Mouse (Mus musculus) MEL (cell line): Measurements from ENCODE around the gene Ankfy1. TPM values are rescaled to one million over a fixed set of nuclear protein-coding genes. Genes with fewer than 3 reads are reported as not detected.

Experiments
- DNase-seq: peaks from one replicate; pipeline ENCODE4 v3.0.0; 2011; ENCODE audit warnings: low read depth, low spot score
- H3K27ac ChIP-seq: 2 replicates; pipeline ENCODE4 v1.5.1; 2012; ENCODE audit warnings: low read depth, mild to moderate bottlenecking, control low read depth, low read length, moderate library complexity; ENCODE audit not compliant: control insufficient read depth
- H3K27me3 ChIP-seq, 2 experiments: fragments of 150-350 bp in 1 of 2; sonication (generic) in 1 of 2; 2 replicates each; pipeline ENCODE4 v1.6.1; 2012; ENCODE audit warnings: low read length in 2 of 2, mild to moderate bottlenecking in 2 of 2, improper control_type of control experiment in 1 of 2, moderate library complexity in 1 of 2; ENCODE audit not compliant: insufficient read depth in 2 of 2, control insufficient read depth in 1 of 2
- H3K36me3 ChIP-seq, 2 experiments: 2 replicates each; pipeline ENCODE4 v1.6.1; 2012 to 2014; ENCODE audit warnings: low read length in 2 of 2, improper control_type of control experiment in 1 of 2, inconsistent platforms in 1 of 2, mild to moderate bottlenecking in 1 of 2; ENCODE audit not compliant: insufficient read depth in 2 of 2, control insufficient read depth in 1 of 2
- H3K4me1 ChIP-seq, 2 experiments: fragments of 150-350 bp in 1 of 2; sonication (generic) in 1 of 2; 2 replicates each; pipeline ENCODE4 v1.6.1; 2012; ENCODE audit warnings: low read length in 2 of 2, improper control_type of control experiment in 1 of 2, mild to moderate bottlenecking in 1 of 2; ENCODE audit not compliant: insufficient read depth in 2 of 2, control insufficient read depth in 1 of 2
- H3K4me3 ChIP-seq, 2 experiments: fragments of 150-350 bp in 1 of 2; sonication (generic) in 1 of 2; 2 replicates each; pipeline ENCODE4 v1.5.1; 2012; ENCODE audit warnings: low read depth in 2 of 2, low read length in 2 of 2, mild to moderate bottlenecking in 2 of 2, moderate library complexity in 2 of 2, control low read depth in 1 of 2, improper control_type of control experiment in 1 of 2; ENCODE audit not compliant: control insufficient read depth in 1 of 2, insufficient read depth in 1 of 2
- H3K79me2 ChIP-seq: 2 replicates; pipeline ENCODE4 v1.6.1; 2012; ENCODE audit warnings: mild to moderate bottlenecking, low read length, moderate library complexity; ENCODE audit not compliant: control insufficient read depth, poor library complexity, insufficient read depth
- H3K9ac ChIP-seq: 2 replicates; pipeline ENCODE4 v1.6.1; 2012; ENCODE audit warnings: low read depth, mild to moderate bottlenecking, control low read depth, low read length, moderate library complexity; ENCODE audit not compliant: control insufficient read depth, poor library complexity, severe bottlenecking
- H3K9me3 ChIP-seq: fragments of 150-350 bp; sonication (generic); replicated peaks from 2 replicates; pipeline ENCODE4 v1.6.1; 2012; ENCODE audit warnings: mild to moderate bottlenecking, low read length, improper control_type of control experiment, moderate library complexity; ENCODE audit not compliant: insufficient read depth
- BHLHE40 ChIP-seq: IDR thresholded peaks from 2 replicates; pipeline ENCODE4 v1.6.1; 2012; ENCODE audit warnings: low read depth, mild to moderate bottlenecking, inconsistent platforms, low read length, improper control_type of control experiment, borderline replicate concordance
- CHD2 ChIP-seq: IDR thresholded peaks from 2 replicates; pipeline ENCODE4 v1.6.1; 2011; ENCODE audit warnings: low read length, improper control_type of control experiment
- CTCF ChIP-seq, 3 experiments: IDR thresholded peaks in 2 of 3; conservative IDR thresholded peaks in 1 of 3; 2 replicates each; pipeline ENCODE4 v1.5.1; 2011 to 2012; ENCODE audit warnings: low read length in 3 of 3, low read depth in 2 of 3, mild to moderate bottlenecking in 2 of 3, improper control_type of control experiment in 1 of 3, inconsistent platforms in 1 of 3, mixed read lengths in 1 of 3, moderate library complexity in 1 of 3; ENCODE audit not compliant: control insufficient read depth in 1 of 3, insufficient read depth in 1 of 3, poor library complexity in 1 of 3, severe bottlenecking in 1 of 3
- E2F4 ChIP-seq: IDR thresholded peaks from 2 replicates; pipeline ENCODE4 v1.6.1; 2011; ENCODE audit warnings: low read depth, low read length, improper control_type of control experiment, borderline replicate concordance
- ELF1 ChIP-seq: IDR thresholded peaks from 2 replicates; pipeline ENCODE4 v1.6.1; 2014; ENCODE audit warnings: low read depth, mild to moderate bottlenecking, inconsistent platforms, low read length, improper control_type of control experiment, moderate library complexity
- EP300 ChIP-seq, 2 experiments: IDR thresholded peaks; 2 replicates each; pipeline ENCODE4 v1.6.1; 2011; ENCODE audit warnings: improper control_type of control experiment in 2 of 2, low read length in 2 of 2, low read depth in 1 of 2, mild to moderate bottlenecking in 1 of 2
- ETS1 ChIP-seq: IDR thresholded peaks from 2 replicates; pipeline ENCODE4 v1.6.1; 2012; ENCODE audit warnings: low read depth, mild to moderate bottlenecking, inconsistent platforms, low read length, improper control_type of control experiment, moderate library complexity
- GABPA ChIP-seq: IDR thresholded peaks from 2 replicates; pipeline ENCODE4 v1.6.1; 2012; ENCODE audit warnings: low read depth, mild to moderate bottlenecking, inconsistent platforms, low read length, improper control_type of control experiment, moderate library complexity
- GATA1 ChIP-seq: IDR thresholded peaks from 2 replicates; pipeline ENCODE4 v1.6.1; 2011; ENCODE audit warnings: low read depth, low read length, improper control_type of control experiment
- HCFC1 ChIP-seq: IDR thresholded peaks from 2 replicates; pipeline ENCODE4 v1.6.1; 2012; ENCODE audit warnings: low read depth, mild to moderate bottlenecking, inconsistent platforms, low read length, improper control_type of control experiment, moderate library complexity
- MAFK ChIP-seq: IDR thresholded peaks from 2 replicates; pipeline ENCODE4 v1.6.1; 2011; ENCODE audit warnings: low read depth, mild to moderate bottlenecking, low read length, improper control_type of control experiment, borderline replicate concordance
- MAX ChIP-seq: IDR thresholded peaks from 2 replicates; pipeline ENCODE4 v1.6.1; 2011; ENCODE audit warnings: low read length, improper control_type of control experiment
- MAZ ChIP-seq: IDR thresholded peaks from 2 replicates; pipeline ENCODE4 v1.6.1; 2012; ENCODE audit warnings: low read depth, mild to moderate bottlenecking, inconsistent platforms, low read length, improper control_type of control experiment
- MEF2A ChIP-seq: IDR thresholded peaks from 2 replicates; pipeline ENCODE4 v1.6.1; 2014; ENCODE audit warnings: low read depth, mild to moderate bottlenecking, inconsistent platforms, low read length, improper control_type of control experiment; ENCODE audit not compliant: poor library complexity, insufficient replicate concordance, severe bottlenecking; ENCODE audit errors: extremely low read depth
- MXI1 ChIP-seq: IDR thresholded peaks from 2 replicates; pipeline ENCODE4 v1.6.1; 2011; ENCODE audit warnings: mild to moderate bottlenecking, low read depth, low read length, improper control_type of control experiment
- NRF1 ChIP-seq: IDR thresholded peaks from 2 replicates; pipeline ENCODE4 v1.6.1; 2014; ENCODE audit warnings: low read depth, mild to moderate bottlenecking, inconsistent platforms, low read length, improper control_type of control experiment, moderate library complexity; ENCODE audit not compliant: poor library complexity, insufficient read depth, severe bottlenecking
- POLR2AphosphoS5 ChIP-seq: IDR thresholded peaks from 2 replicates; pipeline ENCODE4 v1.6.1; 2012; ENCODE audit warnings: low read depth, borderline replicate concordance, mild to moderate bottlenecking, inconsistent platforms, low read length, moderate library complexity, mixed read lengths
- RAD21 ChIP-seq: IDR thresholded peaks from 2 replicates; pipeline ENCODE4 v1.6.1; 2011; ENCODE audit warnings: mild to moderate bottlenecking, low read depth, low read length, improper control_type of control experiment
- SIN3A ChIP-seq: IDR thresholded peaks from 2 replicates; pipeline ENCODE4 v1.6.1; 2012; ENCODE audit warnings: low read length, improper control_type of control experiment, inconsistent platforms
- SMC3 ChIP-seq: IDR thresholded peaks from 2 replicates; pipeline ENCODE4 v1.6.1; 2011; ENCODE audit warnings: low read depth, low read length, improper control_type of control experiment
- TAL1 ChIP-seq: IDR thresholded peaks from 2 replicates; pipeline ENCODE4 v1.6.1; 2012; ENCODE audit warnings: mild to moderate bottlenecking, inconsistent platforms, low read length, moderate library complexity, mixed read lengths
- TBP ChIP-seq: IDR thresholded peaks from 2 replicates; pipeline ENCODE4 v1.8.0; 2011; ENCODE audit warnings: low read depth, low read length, improper control_type of control experiment
- UBTF ChIP-seq: IDR thresholded peaks from 2 replicates; pipeline ENCODE4 v1.6.1; 2012; ENCODE audit warnings: low read depth, mild to moderate bottlenecking, inconsistent platforms, low read length, improper control_type of control experiment, moderate library complexity, borderline replicate concordance; ENCODE audit not compliant: insufficient read depth
- USF2 ChIP-seq, 2 experiments: IDR thresholded peaks; 2 replicates each; pipeline ENCODE4 v1.6.1; 2011 to 2012; ENCODE audit warnings: improper control_type of control experiment in 2 of 2, low read length in 2 of 2, borderline replicate concordance in 1 of 2, inconsistent platforms in 1 of 2, low read depth in 1 of 2, mild to moderate bottlenecking in 1 of 2; ENCODE audit not compliant: insufficient read depth in 1 of 2
- ZC3H11A ChIP-seq: IDR thresholded peaks from 2 replicates; pipeline ENCODE4 v1.6.1; 2012; ENCODE audit warnings: low read depth, mild to moderate bottlenecking, inconsistent platforms, low read length, improper control_type of control experiment
- ZKSCAN1 ChIP-seq: IDR thresholded peaks from 2 replicates; pipeline ENCODE4 v1.6.1; 2012; ENCODE audit warnings: low read depth, mild to moderate bottlenecking, inconsistent platforms, low read length, improper control_type of control experiment, moderate library complexity
- ZMIZ1 ChIP-seq: IDR thresholded peaks from 2 replicates; pipeline ENCODE4 v1.6.1; 2012; ENCODE audit warnings: low read depth, mild to moderate bottlenecking, inconsistent platforms, low read length, improper control_type of control experiment, moderate library complexity
- ZNF384 ChIP-seq: IDR thresholded peaks from 2 replicates; pipeline ENCODE4 v1.6.1; 2012; ENCODE audit warnings: low read depth, mild to moderate bottlenecking, inconsistent platforms, low read length, improper control_type of control experiment
- polyA plus RNA-seq, 2 experiments: library from polyadenylated mRNA; stranded (reverse) in 1 of 2; unstranded in 1 of 2; fragments of >175 nt in 1 of 2; fragments of >200 nt in 1 of 2; gene quantifications; 2 replicates each; pipeline versions ENCODE4 v1.2.1 to v1.2.4; 2012; ENCODE audit warnings: low replicate concordance in 2 of 2, low read depth in 1 of 2; ENCODE audit not compliant: insufficient read length in 2 of 2, insufficient read depth in 1 of 2, missing spikeins in 1 of 2
- total RNA-seq: library from RNA; depleted of rRNA; stranded (reverse); fragments of 300-350 nt; gene quantifications from 2 replicates; pipeline ENCODE4 v1.2.3, GENCODE M21; 2012

Gene Ankfy1
- total and polyA plus RNA-seq, 3 experiments: 60.6 to 153 (median 148) TPM

DNA sequence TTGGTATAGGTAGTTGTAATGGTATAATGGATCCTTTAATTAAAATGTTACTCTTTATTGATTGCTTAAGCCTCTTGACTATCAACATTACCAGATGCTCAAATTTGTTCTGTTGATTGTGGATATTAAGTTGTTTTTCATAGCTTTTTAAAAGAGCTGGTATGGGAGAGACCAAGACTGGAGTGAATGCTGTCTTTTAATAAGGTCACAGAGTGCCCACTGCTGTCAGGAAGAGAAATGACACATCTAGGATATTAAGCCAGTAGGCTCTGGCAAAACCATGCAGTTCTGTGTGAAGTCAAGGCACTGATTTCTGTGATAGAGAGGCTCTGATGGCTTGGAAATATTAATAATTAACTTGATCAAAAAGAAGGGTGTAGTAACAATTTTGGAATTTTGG, 34.1 kb downstream of the Ankfy1 start:
- Histone ChIP-seq H3K4me1 (no peaks in the 10 kb centered on the region), H3K79me2 (no peaks in the 10 kb centered on the region), H3K27me3 (no peaks in the 10 kb centered on the region), H3K4me3 (no peak overlapping the region), H3K36me3 (peaks cover 3 to 30% of the 10 kb centered on the region in 2 experiments), H3K9ac (no peak overlapping the region), H3K9me3 (no peaks in the 10 kb centered on the region), H3K27ac (no peak overlapping the region)
- DNase-seq: no peak
- no peak for TF ChIP-seq NRF1
- TF ChIP-seq SMC3: peak; percentile 79
- TF ChIP-seq RAD21: peak; percentile 68
- TF ChIP-seq ZC3H11A: peak; percentile 69
- no peak for TF ChIP-seq ZKSCAN1
- peak; percentile 3 to 67 (median 25); a peak in 3 of 6 replicates for TF ChIP-seq CTCF (IDR thresholded peaks at IDR 0.05 in 2 of 3, conservative IDR thresholded peaks at IDR 0.05 in 1 of 3; ENCODE audit: control insufficient read depth in 1 of 3, insufficient read depth in 1 of 3, low read depth in 2 of 3, low read length in 3 of 3, poor library complexity in 1 of 3, severe bottlenecking in 1 of 3)
- no peak for TF ChIP-seq TBP
- no peak for TF ChIP-seq MAFK

DNA sequence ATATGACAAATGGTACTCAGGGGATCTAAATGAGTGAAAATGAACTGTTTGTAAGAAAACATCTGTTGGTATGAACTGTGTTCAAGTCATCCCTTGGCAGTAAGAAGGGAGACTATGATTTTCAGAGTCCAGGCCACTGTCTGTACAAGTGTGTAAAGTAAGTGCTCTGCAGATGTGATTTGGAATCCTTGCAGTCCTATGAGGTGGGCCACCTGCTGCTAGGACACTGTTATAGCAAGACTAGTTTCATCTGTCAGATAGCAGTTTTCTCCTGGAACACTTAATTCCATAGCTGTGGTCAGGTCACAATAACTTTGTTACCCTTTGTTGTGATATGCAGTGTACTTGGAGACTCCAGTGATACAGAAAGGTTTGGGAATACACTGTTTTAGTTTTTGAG, 36.2 kb downstream of the Ankfy1 start:
- H3K4me3 ChIP-seq: no peak overlapping the region
- peaks cover 3 to 40% of the 10 kb centered on the region in 2 experiments for H3K36me3 ChIP-seq

DNA sequence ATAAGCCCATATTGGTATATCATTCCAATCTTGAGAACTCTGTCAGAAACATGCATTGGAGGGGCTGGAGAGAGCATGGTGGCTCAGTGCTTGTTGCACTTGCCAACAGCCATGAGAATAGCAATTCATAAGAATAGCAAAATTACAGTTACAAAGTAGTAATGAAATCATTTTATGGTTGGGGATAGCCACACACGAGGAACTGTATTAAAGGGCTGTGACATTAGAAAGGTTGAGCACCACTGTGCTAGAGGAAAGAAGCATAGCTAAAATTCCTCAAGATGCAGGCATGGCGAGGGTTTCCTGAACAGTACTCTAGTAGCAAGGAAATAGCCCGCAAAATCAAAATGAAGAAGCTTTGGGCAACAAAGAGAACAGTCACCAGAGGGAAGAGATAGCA, 43.9 kb downstream of the Ankfy1 start:
- no peak for DNase-seq
- Histone ChIP-seq H3K27ac (no peak overlapping the region), H3K4me1 (peaks cover 3 to 7% of the 10 kb centered on the region in 2 experiments; a peak in 1 of 4 replicates), H3K9me3 (no peaks in the 10 kb centered on the region), H3K4me3 (no peak overlapping the region), H3K9ac (no peak overlapping the region), H3K36me3 (peaks cover 18 to 51% of the 10 kb centered on the region in 2 experiments), H3K79me2 (peaks cover 8% of the 10 kb centered on the region), H3K27me3 (no peaks in the 10 kb centered on the region)
- no peak for TF ChIP-seq MEF2A
- no peak for TF ChIP-seq CHD2
- no peak for TF ChIP-seq ZMIZ1
- no peak for TF ChIP-seq ZC3H11A
- no peak for TF ChIP-seq NRF1
- no peak for TF ChIP-seq MAX
- no peak for TF ChIP-seq GATA1
- TF ChIP-seq TAL1: no peak
- no peak for TF ChIP-seq UBTF
- no peak for TF ChIP-seq EP300 (IDR thresholded peaks at IDR 0.05; ENCODE audit: low read depth in 1 of 2, low read length in 2 of 2)
- no peak for TF ChIP-seq E2F4
- no peak for TF ChIP-seq MAZ
- no peak for TF ChIP-seq SIN3A
- TF ChIP-seq ELF1: no peak

More for the DNA sequence above, 36.2 kb downstream of the Ankfy1 start:
- Histone ChIP-seq H3K4me1 (no peaks in the 10 kb centered on the region), H3K9me3 (no peaks in the 10 kb centered on the region), H3K9ac (no peak overlapping the region), H3K27me3 (no peaks in the 10 kb centered on the region), H3K27ac (no peak overlapping the region), H3K79me2 (no peaks in the 10 kb centered on the region)
- no peak for TF ChIP-seq GATA1
- no peak for TF ChIP-seq HCFC1
- no peak for TF ChIP-seq SMC3
- no peak for TF ChIP-seq BHLHE40
- no peak for TF ChIP-seq ETS1
- TF ChIP-seq CHD2: no peak
- TF ChIP-seq USF2 (IDR thresholded peaks at IDR 0.05; ENCODE audit: borderline replicate concordance in 1 of 2, insufficient read depth in 1 of 2, low read depth in 1 of 2, low read length in 2 of 2): no peak
- no peak for TF ChIP-seq GABPA
- TF ChIP-seq ZC3H11A: no peak
- TF ChIP-seq TAL1: no peak
- TF ChIP-seq POLR2AphosphoS5: no peak
- no peak for TF ChIP-seq EP300 (IDR thresholded peaks at IDR 0.05; ENCODE audit: low read depth in 1 of 2, low read length in 2 of 2)
- TF ChIP-seq SIN3A: no peak
- no peak for TF ChIP-seq MXI1
- no peak for TF ChIP-seq ZKSCAN1
- no peak for TF ChIP-seq TBP
- no peak for TF ChIP-seq ZMIZ1
- TF ChIP-seq MAZ: no peak
- no peak for TF ChIP-seq ZNF384
- DNase-seq: no peak
